Mouse (Mus musculus) monocyte, adult 5-6 weeks (primary cell): ENCODE data around the gene Myrip. TPM values are rescaled to one million over a fixed set of nuclear protein-coding genes. Genes with fewer than 3 reads are reported as not detected.
"Not testable (repeated sequence)": the region's sequence is repeated elsewhere in the genome, so short reads cannot be mapped to it uniquely, and the experiment has no call there.

Experiments
- ATAC-seq: fragments of 153-309, 156-312 bp; replicated peaks from 2 replicates; pipeline ENCODE4 v1.8.0; 2017; ENCODE audit warnings: mild to moderate bottlenecking; ENCODE audit not compliant: low TSS enrichment, insufficient number of reproducible peaks, severe bottlenecking, poor library complexity, low FRiP score
- total RNA-seq: library from RNA; stranded (forward); fragments of 200-1000, 200-491, 200-594 nt; gene quantifications from 3 replicates; pipeline ENCODE4 v1.2.3, GENCODE M21; 2017

Gene Myrip
- total RNA-seq = not detected in 3 replicates

- ATAC-seq = not testable (repeated sequence)
Observed at GRCm38 (mm10) chr9:120301213-120301612, at the start of gene Myrip. Gene Myrip, plus strand, starts transcription at chr9:120301513.

GRCm38 (mm10) chr9:120259805-120260204, 41.5 kb upstream of the Myrip start:
- no peak for ATAC-seq

GRCm38 (mm10) chr9:120263994-120264393, 37.3 kb upstream of the Myrip start:
- no peak for ATAC-seq

- no peak for ATAC-seq
Observed at GRCm38 (mm10) chr9:120273083-120273482, 28.2 kb upstream of the Myrip start.

- ATAC-seq = no peak
Observed at GRCm38 (mm10) chr9:120275226-120275625, 26.1 kb upstream of the Myrip start.

GRCm38 (mm10) chr9:120281147-120281546, 20.2 kb upstream of the Myrip start:
- ATAC-seq = no peak

GRCm38 (mm10) chr9:120282461-120283047, 18.8 kb upstream of the Myrip start:
- no peak for ATAC-seq

- ATAC-seq = no peak
Observed at GRCm38 (mm10) chr9:120283556-120283955, 17.8 kb upstream of the Myrip start.

GRCm38 (mm10) chr9:120288011-120288410, 13.3 kb upstream of the Myrip start:
- no peak for ATAC-seq

- no peak for ATAC-seq
Observed at GRCm38 (mm10) chr9:120290375-120290774, 10.9 kb upstream of the Myrip start.

- no peak for ATAC-seq
Observed at GRCm38 (mm10) chr9:120292488-120292887, 8.8 kb upstream of the Myrip start.

- ATAC-seq = no peak
Observed at GRCm38 (mm10) chr9:120295527-120295926, 5.8 kb upstream of the Myrip start.

- ATAC-seq = no peak
Observed at GRCm38 (mm10) chr9:120296938-120297337, 4.4 kb upstream of the Myrip start.

- ATAC-seq = no peak
Observed at GRCm38 (mm10) chr9:120299429-120299828, 1.9 kb upstream of the Myrip start.

GRCm38 (mm10) chr9:120302980-120303452, 1.7 kb downstream of the Myrip start:
- no peak for ATAC-seq

GRCm38 (mm10) chr9:120303453-120304299, 2.4 kb downstream of the Myrip start:
- no peak for ATAC-seq

- no peak for ATAC-seq
Observed at GRCm38 (mm10) chr9:120304300-120305137, 3.2 kb downstream of the Myrip start.

- ATAC-seq = no peak
Observed at GRCm38 (mm10) chr9:120315171-120315570, 13.9 kb downstream of the Myrip start.

GRCm38 (mm10) chr9:120319099-120319498, 17.8 kb downstream of the Myrip start:
- no peak for ATAC-seq
